In the genomic region with DNA sequence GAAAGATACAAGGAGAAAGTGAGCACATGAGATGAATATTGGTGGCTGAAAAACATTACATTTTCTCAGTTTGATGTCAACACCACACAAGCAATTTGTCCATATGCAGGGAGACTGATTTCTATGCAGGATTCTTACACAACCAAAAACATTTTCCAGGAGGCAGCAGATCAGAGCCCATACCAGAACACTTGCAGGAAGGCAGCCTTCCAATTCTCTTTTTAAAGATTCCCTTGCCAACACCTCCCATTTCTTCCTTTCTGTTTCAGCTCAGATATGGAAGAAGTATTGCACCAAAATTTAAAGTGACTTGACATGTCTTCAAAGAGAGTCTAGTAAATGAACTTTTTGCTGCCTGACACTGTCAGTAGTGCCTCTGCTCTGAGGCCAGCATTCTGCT, we compare ENCODE assay signal across 18 mouse cellular contexts.
DNase-seq lines count a peak whose midpoint lies in the region.
"Had no signal": no experiment of that assay in that cellular context is flagged by ENCODE, and none has a peak within 500 bp of the region (broad histone marks: within the 10 kb centered on the region; RNA-seq: fewer than 3 reads in every experiment).

No protein-coding gene starts in this region.

- DNase-seq in heart, adult 11 months: peak; percentile 9
- no peak for DNase-seq in heart, adult 8-10 months (ENCODE audit: low spot score)
- peak; percentile 22 to 33 for DNase-seq in right cerebral cortex, postnatal 10 days (ENCODE audit: low spot score in 2 of 2)
- DNase-seq in right cerebral cortex, postnatal 4 days: no peak
- peak; percentile 4 to 82 for DNase-seq in left cerebral cortex, postnatal 25 days (ENCODE audit: low spot score in 2 of 2)
- DNase-seq in urinary bladder, adult 2 months (ENCODE audit: low spot score): no peak
- no peak for DNase-seq in adrenal gland, postnatal 14 days
- DNase-seq: adrenal gland, postnatal 10 days; cerebellum, adult 11 months; cerebellum, postnatal 10 days; gastrocnemius, postnatal 36 days; heart, postnatal 36 days; kidney, adult 11 months; kidney, postnatal 4 days; lung, adult 18-20 months; lung, postnatal 10 days; thymus, adult 18-20 months; thymus, postnatal 36 days had no signal

- intact Hi-C loops in left cerebral cortex, postnatal 25 days (cut with DNase I): no loop called here

Comparison
In these comparisons a context has a peak if more than half of its experiments do, and no peak if none do; other contexts are left out.
1. DNase-seq: peak in heart, adult 11 months (single experiment), right cerebral cortex, postnatal 10 days (2 of 2) and left cerebral cortex, postnatal 25 days (2 of 2); none in heart, adult 8-10 months (single experiment), right cerebral cortex, postnatal 4 days (single experiment), urinary bladder, adult 2 months (single experiment) and adrenal gland, postnatal 14 days (single experiment).